Mouse (Mus musculus) right cerebral cortex, postnatal 36 days (tissue): ENCODE results near the gene Mtx3.

ENCODE experiments used
- DNase-seq, 2 experiments: peaks; one replicate each; pipeline ENCODE4 v3.0.0; 2022; ENCODE audit warnings: low spot score in 2 of 2, mixed read lengths in 1 of 2

Mtx3 gene

DNA sequence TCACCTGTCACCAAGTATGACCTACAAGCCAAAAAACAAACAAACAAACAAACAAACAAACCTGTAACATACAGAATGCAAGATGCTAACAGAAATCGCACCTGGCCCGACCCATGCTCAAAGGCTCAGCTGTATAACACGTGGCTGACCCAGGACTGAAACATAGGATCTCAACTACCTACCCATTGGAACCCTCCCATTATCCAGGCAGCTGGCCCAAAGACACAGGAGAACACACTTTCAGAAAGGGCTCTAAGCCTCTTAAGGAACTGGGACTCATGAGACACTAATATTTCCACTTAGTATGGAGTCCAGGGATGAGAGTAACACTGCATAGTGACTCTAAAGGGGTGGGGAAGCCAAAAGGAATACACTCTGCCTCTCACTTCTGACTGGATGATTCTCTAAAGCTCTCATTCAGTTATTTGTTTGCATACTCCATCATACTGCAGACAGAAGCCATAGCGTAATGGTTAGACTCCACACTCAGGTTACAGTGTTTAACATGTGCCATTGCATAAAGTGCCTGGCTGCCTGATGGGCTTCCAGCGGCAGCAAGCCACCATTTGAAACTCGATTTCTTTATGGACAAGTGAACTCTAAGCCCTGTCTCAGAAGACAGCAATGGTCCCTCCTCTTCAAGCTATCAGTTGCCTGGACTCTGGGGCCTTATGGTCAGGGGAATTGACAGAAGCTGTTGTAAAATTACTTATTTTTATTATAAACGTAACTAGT is 38.6 kb downstream of the Mtx3 start:
- no peak for DNase-seq

- DNase-seq, result no peak
Measured at GRCm38 (mm10) chr13:92884206-92884605, 39.6 kb downstream of the Mtx3 start.

DNA sequence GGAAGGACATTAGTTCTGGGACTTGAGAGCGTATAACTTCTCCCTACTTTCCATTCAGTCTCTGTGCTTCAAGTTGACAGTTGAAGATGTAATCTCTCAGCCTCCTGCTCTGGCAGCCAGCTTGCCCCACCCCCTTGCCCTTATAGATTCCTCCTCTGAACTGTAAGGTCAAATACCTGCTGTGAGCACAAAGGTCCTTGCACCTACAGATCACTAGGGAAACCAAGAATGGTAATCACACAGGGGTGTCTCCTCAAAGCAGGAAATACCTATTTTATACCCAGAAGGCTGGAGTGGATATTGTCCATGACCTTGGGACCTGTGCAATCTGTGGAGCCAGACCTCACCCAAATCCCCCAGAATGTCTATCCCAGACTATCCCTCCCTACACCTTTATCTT is 40.4 kb downstream of the Mtx3 start:
- DNase-seq, result no peak

DNA sequence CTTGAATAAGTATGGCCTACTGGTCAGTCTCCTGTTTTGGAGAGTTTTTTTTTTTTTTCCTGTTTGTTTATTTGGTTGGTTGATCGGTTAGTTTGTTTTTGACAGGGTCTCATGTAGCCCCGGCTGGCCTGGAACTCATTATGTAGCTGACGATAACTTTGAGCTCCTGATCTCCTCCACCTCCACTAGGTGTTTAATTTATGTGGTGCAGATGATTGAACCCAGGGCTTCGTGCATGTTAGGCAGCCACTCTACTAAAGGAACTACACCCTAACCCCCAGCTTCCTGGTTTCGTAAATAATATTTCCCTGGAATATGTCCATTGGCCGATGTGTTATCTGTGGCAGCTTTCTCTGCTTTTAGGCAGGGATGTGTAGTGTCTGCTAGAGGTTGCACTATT is 54.5 kb downstream of the Mtx3 start:
- no peak for DNase-seq

GRCm38 (mm10) chr13:92903291-92903690 is 58.7 kb downstream of the Mtx3 start:
- no peak for DNase-seq

DNA sequence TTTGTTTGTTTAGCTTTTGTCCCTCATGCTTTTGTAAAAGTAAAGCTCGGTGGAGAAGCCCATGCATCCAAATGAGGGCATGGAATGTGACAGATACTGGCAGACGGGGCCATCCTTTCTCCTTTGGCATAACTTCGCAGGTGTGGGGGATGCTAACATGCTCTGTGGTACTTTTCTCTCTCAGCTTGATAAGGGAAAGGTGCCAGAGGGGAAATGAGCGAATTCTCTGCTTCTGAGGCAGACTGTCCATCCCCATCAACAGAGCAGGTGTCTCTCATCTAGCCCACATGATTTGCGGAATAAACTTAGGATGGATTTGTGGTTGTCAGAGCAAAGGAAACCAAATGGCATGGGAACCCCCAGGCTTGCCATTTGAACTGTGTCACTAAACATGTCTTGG is 61.4 kb downstream of the Mtx3 start:
- no peak for DNase-seq

DNA sequence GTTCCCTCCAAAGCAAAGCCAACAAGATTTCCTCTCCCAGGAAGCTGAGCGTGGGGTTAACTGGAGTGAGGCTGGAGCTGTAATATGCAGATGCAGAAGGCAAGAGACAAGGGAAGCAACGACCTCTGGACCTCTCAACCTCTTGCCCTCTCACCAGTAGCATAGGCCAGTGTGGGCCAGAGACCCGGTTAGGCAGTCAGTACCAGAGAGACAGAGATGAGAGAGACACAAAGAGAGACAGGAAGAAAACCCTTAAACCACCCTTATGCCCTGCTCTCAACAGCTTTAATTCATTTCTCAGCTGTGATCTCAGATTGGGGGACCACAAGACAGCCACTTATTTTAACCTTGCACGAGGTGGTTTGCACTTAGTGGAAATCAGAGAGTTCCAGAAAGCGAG is 62.8 kb downstream of the Mtx3 start:
- no peak for DNase-seq
